Mouse (Mus musculus): Measurements from ENCODE around the gene Gm9803. TPM values are rescaled to one million over a fixed set of nuclear protein-coding genes. Genes with fewer than 3 reads are reported as not detected.

Gene Gm9803
- polyA plus RNA-seq, 1 experiment = 18.4 TPM

- TF ChIP-seq POLR2A (IDR thresholded peaks at IDR 0.05; ENCODE audit: borderline replicate concordance, low read depth, low read length) (no peak), CTCF (IDR thresholded peaks at IDR 0.05; ENCODE audit: low read depth, low read length) (no peak)
- Histone ChIP-seq H3K27ac (ENCODE audit: insufficient read depth, low read depth, low read length) (no peak overlapping the region), H3K4me3 (ENCODE audit: insufficient read depth, low read length) (no peak overlapping the region), H3K4me1 (ENCODE audit: control insufficient read depth, insufficient read depth, low read length) (peaks cover 9% of the 10 kb centered on the region)
Observed at GRCm38 (mm10) chr10:43538831-43539230, 14.9 kb downstream of the Gm9803 start.

GRCm38 (mm10) chr10:43539746-43540310, 15.9 kb downstream of the Gm9803 start:
- Histone ChIP-seq H3K4me1 (ENCODE audit: control insufficient read depth, insufficient read depth, low read length) (peaks cover 9% of the 10 kb centered on the region), H3K4me3 (ENCODE audit: insufficient read depth, low read length) (peak overlapping the region; percentile 90), H3K27ac (ENCODE audit: insufficient read depth, low read depth, low read length) (no peak overlapping the region)
- TF ChIP-seq CTCF (IDR thresholded peaks at IDR 0.05; ENCODE audit: low read depth, low read length) (no peak), POLR2A (IDR thresholded peaks at IDR 0.05; ENCODE audit: borderline replicate concordance, low read depth, low read length) (no peak)

- peak within 1 kb of the TSS; percentile 40 for H3K27ac ChIP-seq (ENCODE audit: insufficient read depth, low read depth, low read length)
- TF ChIP-seq POLR2A (IDR thresholded peaks at IDR 0.05; ENCODE audit: borderline replicate concordance, low read depth, low read length) = peak; percentile 20; the same call in 1 of the 2 replicates
- TF ChIP-seq CTCF (IDR thresholded peaks at IDR 0.05; ENCODE audit: low read depth, low read length) = peak; percentile 31; the same call in 1 of the 2 replicates
- H3K4me3 ChIP-seq (ENCODE audit: insufficient read depth, low read length) = peak within 1 kb of the TSS; percentile 90
- H3K4me1 ChIP-seq (ENCODE audit: control insufficient read depth, insufficient read depth, low read length) = peaks cover 9% of the 10 kb centered on the region
Observed at GRCm38 (mm10) chr10:43540442-43541152, 16.7 kb downstream of the Gm9803 start, which contains the start of gene 1700021F05Rik. Gene 1700021F05Rik, minus strand, starts transcription at chr10:43540994.

- H3K4me3 ChIP-seq (ENCODE audit: insufficient read depth, low read length) = no peak overlapping the region
- no peak overlapping the region for H3K27ac ChIP-seq (ENCODE audit: insufficient read depth, low read depth, low read length)
- no peak for TF ChIP-seq CTCF (IDR thresholded peaks at IDR 0.05; ENCODE audit: low read depth, low read length)
- TF ChIP-seq POLR2A (IDR thresholded peaks at IDR 0.05; ENCODE audit: borderline replicate concordance, low read depth, low read length) = no peak
- H3K4me1 ChIP-seq (ENCODE audit: control insufficient read depth, insufficient read depth, low read length) = peaks cover 9% of the 10 kb centered on the region
Observed at GRCm38 (mm10) chr10:43541153-43541544, 17.3 kb downstream of the Gm9803 start.

- Histone ChIP-seq H3K4me1 (ENCODE audit: control insufficient read depth, insufficient read depth, low read length) (no peaks in the 10 kb centered on the region), H3K27ac (ENCODE audit: insufficient read depth, low read depth, low read length) (no peak overlapping the region), H3K4me3 (ENCODE audit: insufficient read depth, low read length) (no peak overlapping the region)
- TF ChIP-seq POLR2A (IDR thresholded peaks at IDR 0.05; ENCODE audit: borderline replicate concordance, low read depth, low read length) = no peak
- no peak for TF ChIP-seq CTCF (IDR thresholded peaks at IDR 0.05; ENCODE audit: low read depth, low read length)
Observed at GRCm38 (mm10) chr10:43549411-43549810, 25.5 kb downstream of the Gm9803 start.

GRCm38 (mm10) chr10:43550923-43551322, 27.0 kb downstream of the Gm9803 start:
- Histone ChIP-seq H3K27ac (ENCODE audit: insufficient read depth, low read depth, low read length) (no peak overlapping the region), H3K4me1 (ENCODE audit: control insufficient read depth, insufficient read depth, low read length) (no peaks in the 10 kb centered on the region), H3K4me3 (ENCODE audit: insufficient read depth, low read length) (no peak overlapping the region)
- no peak for TF ChIP-seq POLR2A (IDR thresholded peaks at IDR 0.05; ENCODE audit: borderline replicate concordance, low read depth, low read length)
- no peak for TF ChIP-seq CTCF (IDR thresholded peaks at IDR 0.05; ENCODE audit: low read depth, low read length)

- TF ChIP-seq CTCF (IDR thresholded peaks at IDR 0.05; ENCODE audit: low read depth, low read length) (no peak), POLR2A (IDR thresholded peaks at IDR 0.05; ENCODE audit: borderline replicate concordance, low read depth, low read length) (no peak)
- no peak overlapping the region for H3K4me3 ChIP-seq (ENCODE audit: insufficient read depth, low read length)
- no peak overlapping the region for H3K27ac ChIP-seq (ENCODE audit: insufficient read depth, low read depth, low read length)
- no peaks in the 10 kb centered on the region for H3K4me1 ChIP-seq (ENCODE audit: control insufficient read depth, insufficient read depth, low read length)
Observed at GRCm38 (mm10) chr10:43551388-43551787, 27.5 kb downstream of the Gm9803 start.

GRCm38 (mm10) chr10:43557630-43558165, 33.8 kb downstream of the Gm9803 start:
- Histone ChIP-seq H3K27ac (ENCODE audit: insufficient read depth, low read depth, low read length) (no peak overlapping the region), H3K4me3 (ENCODE audit: insufficient read depth, low read length) (no peak overlapping the region), H3K4me1 (ENCODE audit: control insufficient read depth, insufficient read depth, low read length) (no peaks in the 10 kb centered on the region)
- TF ChIP-seq POLR2A (IDR thresholded peaks at IDR 0.05; ENCODE audit: borderline replicate concordance, low read depth, low read length) (no peak), CTCF (IDR thresholded peaks at IDR 0.05; ENCODE audit: low read depth, low read length) (no peak)

GRCm38 (mm10) chr10:43559313-43559712, 35.4 kb downstream of the Gm9803 start:
- Histone ChIP-seq H3K4me3 (ENCODE audit: insufficient read depth, low read length) (no peak overlapping the region), H3K4me1 (ENCODE audit: control insufficient read depth, insufficient read depth, low read length) (no peaks in the 10 kb centered on the region), H3K27ac (ENCODE audit: insufficient read depth, low read depth, low read length) (no peak overlapping the region)
- TF ChIP-seq POLR2A (IDR thresholded peaks at IDR 0.05; ENCODE audit: borderline replicate concordance, low read depth, low read length) (no peak), CTCF (IDR thresholded peaks at IDR 0.05; ENCODE audit: low read depth, low read length) (no peak)

- Histone ChIP-seq H3K4me3 (ENCODE audit: insufficient read depth, low read length) (no peak overlapping the region), H3K4me1 (ENCODE audit: control insufficient read depth, insufficient read depth, low read length) (no peaks in the 10 kb centered on the region), H3K27ac (ENCODE audit: insufficient read depth, low read depth, low read length) (no peak overlapping the region)
- TF ChIP-seq POLR2A (IDR thresholded peaks at IDR 0.05; ENCODE audit: borderline replicate concordance, low read depth, low read length) (no peak), CTCF (IDR thresholded peaks at IDR 0.05; ENCODE audit: low read depth, low read length) (no peak)
Observed at GRCm38 (mm10) chr10:43560765-43561164, 36.9 kb downstream of the Gm9803 start.

Data from bone marrow macrophage, adult 2 months (primary cell).